Mouse (Mus musculus) lung, adult 2 months (tissue): Measurements from ENCODE around the gene Acads.

Experiments
- CTCF ChIP-seq: fragments of 200-500 bp; IDR thresholded peaks from 2 replicates; pipeline ENCODE4 v1.5.1; 2011; ENCODE audit warnings: mild to moderate bottlenecking, low read length, control low read depth; ENCODE audit not compliant: insufficient read depth
- POLR2A ChIP-seq: fragments of 200-500 bp; IDR thresholded peaks from 2 replicates; pipeline ENCODE4 v1.6.1; 2011; ENCODE audit warnings: low read depth, mild to moderate bottlenecking, control low read depth, low read length, borderline replicate concordance; ENCODE audit errors: extremely low read depth

GRCm38 (mm10) chr5:115126578-115127312 lies 7.6 kb upstream of the Acads start:
- TF ChIP-seq CTCF (no peak), POLR2A (no peak)
